Mouse (Mus musculus) layer of hippocampus, adult 11-12 months (tissue): ENCODE measurements around the gene Tex26.
A peak's percentile ranks its signal among the peaks of the same experiment; 100 is the strongest.

ENCODE experiments used
- DNase-seq: peaks from one replicate; pipeline ENCODE4 v3.0.0; 2022; ENCODE audit warnings: low spot score

The Tex26 gene

DNA sequence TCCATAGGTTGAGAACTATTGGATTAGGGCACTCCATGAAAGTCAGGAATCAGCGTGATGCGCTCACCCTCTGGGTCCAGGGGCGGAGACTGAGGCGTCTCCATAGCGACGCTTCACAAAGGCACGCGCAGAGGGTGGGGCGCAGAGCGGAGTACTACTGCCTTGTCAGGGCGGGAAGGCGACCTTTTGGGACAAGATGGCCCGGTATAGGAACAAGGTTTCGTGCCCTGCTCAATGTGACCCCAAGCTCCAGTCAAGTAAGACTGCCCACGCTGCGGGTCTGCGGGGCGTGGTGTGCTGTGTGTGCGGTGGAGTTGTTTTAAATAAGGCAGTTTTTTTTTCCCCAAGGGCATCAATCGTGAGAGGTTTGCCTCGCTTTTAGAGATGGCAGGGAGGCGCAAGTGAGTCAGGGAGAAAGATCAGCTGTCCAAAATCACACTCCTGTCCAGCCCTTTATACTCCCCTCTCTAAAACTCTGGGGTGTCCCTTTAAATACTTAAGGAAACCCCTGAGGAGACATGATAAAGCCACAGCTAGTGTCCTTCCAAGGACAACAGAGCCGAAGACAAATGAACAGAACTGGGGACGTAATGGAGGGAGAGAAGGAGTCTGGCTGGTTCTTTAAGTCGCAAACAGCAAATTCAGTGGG lies at the start of gene Tex26:
Gene Tex26 (plus strand): TSS at position 130 of the 649 bp plus-strand sequence.
- peak; percentile 36 for DNase-seq

DNA sequence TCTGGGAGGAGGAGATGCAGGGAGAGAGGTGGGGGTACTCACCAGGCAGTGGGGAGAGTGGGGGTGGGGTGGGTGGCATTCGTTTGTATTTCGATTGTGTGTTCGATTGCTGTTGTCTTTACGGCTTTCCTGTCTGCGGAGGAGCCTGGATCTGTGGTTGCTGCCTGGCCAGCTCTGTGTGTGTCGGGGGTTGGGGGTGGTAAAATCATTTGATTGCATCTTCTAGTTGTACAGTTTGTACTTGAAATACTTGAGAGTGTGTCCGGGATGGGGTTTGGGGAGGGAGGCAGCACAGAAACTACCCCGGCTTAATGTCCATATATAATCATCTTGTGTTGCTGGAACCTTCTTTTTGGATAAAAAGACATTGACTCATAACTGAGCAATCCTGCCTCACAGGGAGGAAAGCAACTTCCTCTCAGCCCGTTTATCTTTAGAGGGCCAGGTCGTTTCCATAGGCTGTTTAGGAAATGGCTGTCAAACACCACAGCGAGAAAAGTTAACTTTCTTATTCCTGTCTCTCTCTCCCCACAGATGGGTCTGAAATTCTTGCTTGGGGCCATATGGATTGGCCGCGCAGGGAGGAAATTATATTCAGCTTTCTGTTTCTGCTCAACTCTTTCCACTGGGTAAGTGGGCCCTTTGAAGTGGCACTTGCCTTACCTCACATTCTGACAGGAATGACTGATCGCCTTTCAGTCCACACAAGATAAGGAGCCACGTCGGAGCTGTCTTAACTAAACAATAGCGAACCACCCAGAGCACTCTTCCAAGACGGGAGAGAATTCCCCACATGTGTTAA lies 47.7 kb upstream of the Tex26 start:
- no peak for DNase-seq

DNA sequence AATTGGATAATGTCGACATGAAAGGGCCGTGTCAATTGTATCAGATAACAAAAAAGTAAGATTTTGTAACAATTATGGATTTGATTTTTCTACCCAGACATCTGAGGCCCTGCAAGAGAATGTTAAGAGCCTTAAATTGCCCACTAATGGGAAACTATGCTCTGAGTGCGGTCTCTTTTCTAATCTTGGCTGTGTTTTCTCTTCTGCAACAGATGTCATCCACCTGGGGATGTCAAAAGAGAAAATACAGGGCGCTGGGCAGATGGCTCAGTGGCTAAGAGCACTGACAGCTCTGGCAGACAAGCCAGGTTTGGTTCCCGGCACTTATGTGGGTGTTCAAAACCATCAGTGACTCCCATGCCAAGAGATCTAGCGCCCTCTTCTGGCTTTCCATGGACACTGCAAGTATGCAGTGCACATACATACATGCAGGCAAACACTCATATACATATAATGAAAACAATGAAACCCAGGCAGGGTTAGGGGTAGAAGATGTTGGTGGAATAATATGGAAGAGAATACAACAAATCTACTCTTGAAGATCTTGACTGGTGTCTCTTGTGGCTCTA lies 47.0 kb upstream of the Tex26 start:
- no peak for DNase-seq

DNA sequence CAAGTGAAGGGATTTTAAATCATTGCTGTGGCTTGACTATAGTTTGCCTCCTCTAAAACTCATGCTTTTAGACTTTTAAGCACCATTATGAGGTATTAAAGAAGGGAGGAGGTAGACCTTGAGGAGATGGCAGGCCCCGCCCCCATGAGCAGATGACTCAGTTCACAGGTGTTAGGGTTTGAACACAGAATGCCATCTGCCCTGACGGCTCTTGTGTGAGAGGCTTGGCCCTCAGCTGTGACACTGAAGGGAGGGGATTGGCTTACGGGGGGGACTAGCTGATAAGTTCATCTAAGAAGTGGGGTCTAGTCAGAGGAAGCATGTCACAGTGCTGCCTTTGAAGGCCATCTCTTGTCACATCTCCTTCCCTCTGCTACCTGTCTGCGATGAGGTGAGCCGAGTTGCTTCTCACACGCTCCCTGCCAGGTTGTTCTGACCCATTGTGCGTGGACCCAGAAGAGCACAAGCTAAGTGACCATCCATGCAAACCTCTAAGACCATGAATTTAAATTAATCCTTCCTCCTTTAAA lies 37.9 kb upstream of the Tex26 start:
- DNase-seq: no peak

DNA sequence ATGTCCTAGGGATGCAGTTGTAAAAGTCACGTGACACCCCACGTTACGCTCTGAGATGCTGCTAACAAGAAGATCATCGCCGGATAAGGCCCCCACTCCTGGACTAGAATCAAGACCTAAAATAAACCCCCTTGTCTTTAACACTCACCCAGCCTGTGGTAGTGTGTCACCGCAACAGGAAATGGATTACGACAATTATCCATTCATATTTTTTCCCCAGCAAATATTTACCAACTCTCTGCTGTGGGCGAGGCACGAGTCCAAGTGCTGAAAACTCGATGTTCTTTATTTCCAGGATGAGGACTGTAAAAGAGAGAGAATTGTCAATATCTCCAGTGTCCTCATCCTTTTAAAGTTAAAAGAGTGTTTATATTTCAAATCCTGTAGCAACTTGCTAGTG lies 37.4 kb upstream of the Tex26 start:
- DNase-seq: no peak

DNA sequence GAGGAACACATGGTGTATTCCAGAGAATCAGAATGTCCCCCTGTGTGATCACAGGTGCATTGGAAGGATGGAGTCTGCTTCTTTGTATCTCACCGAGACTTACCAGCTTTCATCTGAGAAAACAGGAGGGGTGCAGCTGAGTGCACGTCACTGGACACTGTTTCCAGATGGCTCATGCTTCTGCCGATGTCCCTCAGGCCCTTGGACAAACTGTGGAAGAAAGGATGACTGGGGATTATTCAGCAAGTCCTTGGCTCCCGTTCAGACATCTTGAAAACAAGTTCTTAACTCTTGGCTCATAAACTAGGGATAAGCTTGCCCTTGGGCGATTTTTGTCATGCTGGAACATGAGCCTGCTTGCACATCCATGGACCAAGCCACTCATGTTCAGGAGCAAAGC lies 36.1 kb upstream of the Tex26 start:
- no peak for DNase-seq

DNA sequence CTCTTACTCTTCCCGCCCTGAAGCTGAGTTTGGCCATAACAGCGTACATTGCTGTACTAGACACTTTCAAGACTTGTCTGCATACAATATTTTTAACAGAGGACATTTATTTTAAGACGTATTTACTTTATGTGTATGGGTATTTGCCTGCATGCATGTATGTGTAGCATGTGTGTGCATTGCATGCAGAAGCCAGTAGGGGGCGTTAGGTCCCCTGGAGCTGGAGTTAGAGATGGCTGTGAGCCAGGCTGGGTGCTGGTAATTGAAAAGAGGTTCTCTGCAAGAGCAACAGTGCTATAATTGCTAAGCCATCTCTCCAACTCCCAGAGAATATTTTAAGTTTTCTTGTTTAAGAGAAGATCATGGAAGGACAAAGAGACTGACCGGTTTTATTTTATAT lies 34.8 kb upstream of the Tex26 start:
- DNase-seq: no peak

DNA sequence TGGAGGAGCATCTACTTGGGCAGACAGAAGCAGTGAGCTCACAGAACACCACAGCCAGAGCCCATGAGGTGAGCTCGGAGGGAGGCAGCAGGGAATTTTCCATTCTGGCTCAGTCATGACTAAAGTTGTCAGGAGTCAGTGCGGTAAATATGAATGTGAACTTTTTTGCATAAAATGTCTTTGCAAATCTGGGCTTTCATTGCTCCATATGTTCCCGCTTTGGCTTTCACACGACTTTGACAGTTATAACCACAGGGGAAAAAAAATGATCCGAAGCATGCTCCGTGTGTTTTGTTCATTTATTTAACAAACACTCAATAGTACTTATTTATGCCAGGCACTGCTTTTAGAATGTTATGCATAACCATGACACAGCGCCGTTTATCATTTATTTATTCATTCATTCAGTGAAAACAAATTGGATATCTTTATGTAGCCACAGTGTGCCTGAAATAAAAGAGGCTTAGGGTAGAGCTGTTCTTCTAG lies 32.6 kb upstream of the Tex26 start:
- DNase-seq: peak; percentile 46

DNA sequence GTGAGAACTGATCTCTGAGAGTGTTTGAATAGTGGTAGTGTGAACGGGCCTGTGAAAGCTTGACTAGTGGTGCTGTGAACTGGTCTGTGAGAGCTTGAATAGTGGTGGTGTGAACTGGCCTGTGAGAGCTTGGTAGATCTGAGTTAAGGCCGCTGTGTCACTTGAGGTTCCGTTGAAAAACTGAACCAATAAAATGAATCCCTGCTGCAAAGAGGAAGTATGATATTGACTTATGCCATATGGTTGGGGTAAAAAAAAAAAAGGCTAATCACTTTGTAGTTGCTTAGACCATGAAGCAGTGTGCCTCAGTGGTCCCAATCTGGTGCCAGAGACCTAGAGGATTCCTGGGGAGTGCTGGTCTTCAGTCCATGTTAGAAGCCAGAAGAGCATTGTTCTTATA lies 30.0 kb upstream of the Tex26 start:
- DNase-seq: no peak

DNA sequence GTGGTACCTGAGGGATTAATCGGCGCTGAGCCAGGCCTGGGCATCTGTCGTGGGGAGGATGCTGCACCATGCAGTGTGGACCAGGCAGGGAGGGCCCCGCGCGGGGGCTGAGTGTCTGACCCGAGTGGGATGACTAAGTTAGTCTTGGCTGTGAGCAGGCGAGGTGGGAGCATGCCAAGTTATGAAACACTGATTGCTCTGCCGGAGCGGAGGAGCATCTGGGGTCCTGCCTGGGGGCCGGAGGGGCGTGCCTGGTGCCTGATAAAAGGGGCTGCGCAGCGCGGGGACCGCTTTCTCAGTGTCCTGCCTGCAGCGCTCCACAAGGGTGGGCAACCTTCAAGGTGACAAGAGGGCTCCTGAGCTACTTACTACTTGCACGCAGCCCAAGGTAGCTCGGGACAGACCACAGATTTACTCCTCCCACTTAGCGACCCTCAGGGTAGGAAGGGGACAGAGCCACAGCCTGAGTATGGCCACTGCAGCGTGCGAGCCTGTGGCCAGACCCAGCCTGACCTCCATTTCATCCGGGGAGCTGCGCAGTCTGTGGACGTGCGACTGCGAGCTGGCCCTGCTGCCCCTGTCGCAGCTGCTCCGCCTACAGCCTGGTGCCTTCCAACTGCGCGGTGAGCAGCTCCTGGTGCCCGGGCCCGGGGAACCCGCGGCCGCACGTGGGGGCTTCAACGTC lies 27.8 kb upstream of the Tex26 start, which contains the start of gene Medag:
Gene Medag (plus strand): TSS at position 241 of the 685 bp plus-strand sequence.
- peak; percentile 63 for DNase-seq

DNA sequence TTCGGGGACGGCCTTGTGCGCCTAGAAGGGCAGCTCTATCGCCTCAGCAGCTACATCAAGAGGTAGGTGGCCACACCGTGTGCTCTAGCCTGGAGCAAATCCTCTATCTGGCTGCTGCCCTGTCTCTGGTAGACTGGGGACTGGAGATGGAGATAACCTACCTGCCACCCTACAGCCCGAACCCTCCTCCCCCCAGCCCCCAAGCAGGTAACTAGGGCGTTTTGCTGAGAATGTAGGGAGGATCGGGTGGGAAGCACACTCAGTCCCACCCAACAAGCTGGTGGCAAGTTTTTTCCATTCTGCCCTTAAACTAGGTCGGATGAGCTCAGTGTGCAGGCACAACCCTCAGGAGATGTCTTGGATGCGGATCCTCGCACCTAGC lies 27.3 kb upstream of the Tex26 start:
- no peak for DNase-seq

DNA sequence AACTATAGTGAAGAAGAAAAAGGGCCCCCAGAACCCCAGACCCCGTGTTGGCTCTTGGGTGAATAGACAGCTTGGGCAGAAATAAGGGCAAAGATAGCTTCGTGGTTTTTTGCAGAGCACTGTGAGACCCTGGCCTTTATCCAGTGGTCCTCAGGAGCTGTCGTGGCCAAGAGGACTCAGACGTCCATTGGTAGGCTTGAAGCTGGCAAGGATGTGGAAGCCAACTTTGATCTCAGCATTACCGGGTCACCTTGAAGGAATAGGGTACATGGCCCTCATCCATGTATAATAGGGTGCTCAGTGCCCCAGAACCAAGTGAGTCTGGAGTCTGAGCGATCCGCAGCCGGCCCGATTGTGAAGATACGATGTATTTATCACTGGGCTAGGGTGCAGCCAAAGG lies 26.8 kb upstream of the Tex26 start:
- DNase-seq: no peak

DNA sequence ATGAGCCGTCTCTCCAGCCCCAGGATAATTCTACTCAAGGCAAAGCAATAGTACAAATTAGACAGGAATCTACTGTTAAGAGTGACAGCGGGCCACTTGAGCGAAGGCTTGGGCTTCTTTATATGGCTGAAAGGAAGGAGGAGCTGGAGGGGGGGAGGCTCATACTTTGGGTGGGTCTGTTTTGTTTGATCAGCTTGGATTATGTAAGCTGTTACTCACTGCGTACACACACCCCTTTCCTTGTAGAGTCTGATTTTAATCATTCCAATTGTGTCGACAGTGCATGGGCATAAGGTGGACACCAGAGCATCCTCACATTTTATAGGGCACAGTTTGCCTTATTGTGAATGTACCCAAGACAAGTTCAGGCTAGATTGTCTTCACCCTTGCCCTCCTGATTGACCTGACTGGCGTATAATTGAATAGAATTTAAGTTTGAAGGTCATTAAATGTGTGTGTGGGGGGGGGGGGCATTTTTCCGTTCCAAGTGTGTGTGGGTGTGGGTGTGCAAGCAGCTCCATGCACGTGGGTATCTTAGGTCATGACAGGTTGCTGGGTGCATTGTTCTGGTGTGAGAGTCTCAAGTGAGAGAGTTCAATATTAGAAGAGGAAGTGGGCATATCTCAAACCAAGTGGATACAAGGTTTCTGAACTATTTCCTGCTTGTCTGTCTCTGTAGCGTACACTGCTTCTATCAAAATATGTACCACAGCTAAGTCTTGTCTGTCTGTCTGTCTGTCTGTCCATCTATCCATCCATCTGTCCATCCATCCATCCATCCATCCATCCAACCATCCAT lies 24.9 kb upstream of the Tex26 start:
- no peak for DNase-seq

DNA sequence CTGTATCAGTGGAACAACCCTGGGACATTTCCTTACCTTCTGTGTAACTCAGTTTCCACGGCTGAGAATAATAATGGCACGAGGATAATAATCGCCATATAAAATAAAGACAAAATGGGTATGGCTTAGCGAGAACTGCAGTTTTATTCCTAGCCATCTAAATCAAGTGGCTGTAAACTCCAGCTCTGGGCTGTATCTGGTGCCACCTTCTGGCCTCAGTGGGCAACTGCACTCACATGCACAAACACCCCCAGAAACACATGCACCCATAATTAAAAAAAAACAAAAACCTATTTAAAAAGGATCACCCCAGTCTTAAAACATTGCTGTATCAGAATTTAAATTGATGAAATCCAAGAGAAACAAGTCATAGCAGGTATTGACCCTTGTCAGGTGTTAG lies 22.1 kb upstream of the Tex26 start:
- no peak for DNase-seq

DNA sequence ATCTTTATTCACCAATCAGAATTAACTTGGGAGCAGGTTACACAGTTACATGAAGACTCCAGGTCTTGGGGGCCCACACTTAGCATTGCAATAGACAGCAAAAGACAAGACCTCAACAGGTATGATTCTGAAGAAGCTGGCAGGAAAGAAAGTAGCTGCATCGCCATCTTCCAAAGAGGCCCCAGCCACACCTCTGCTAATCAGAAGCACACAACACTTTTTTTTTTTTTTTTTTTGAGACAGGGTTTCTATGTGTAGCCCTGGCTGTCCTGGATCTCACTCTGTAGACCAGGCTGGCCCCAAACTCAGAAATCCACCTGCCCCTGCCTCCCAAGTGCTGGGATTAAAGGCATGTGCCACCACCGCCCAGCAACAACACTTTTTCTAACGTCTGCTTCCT lies 12.9 kb upstream of the Tex26 start:
- no peak for DNase-seq

DNA sequence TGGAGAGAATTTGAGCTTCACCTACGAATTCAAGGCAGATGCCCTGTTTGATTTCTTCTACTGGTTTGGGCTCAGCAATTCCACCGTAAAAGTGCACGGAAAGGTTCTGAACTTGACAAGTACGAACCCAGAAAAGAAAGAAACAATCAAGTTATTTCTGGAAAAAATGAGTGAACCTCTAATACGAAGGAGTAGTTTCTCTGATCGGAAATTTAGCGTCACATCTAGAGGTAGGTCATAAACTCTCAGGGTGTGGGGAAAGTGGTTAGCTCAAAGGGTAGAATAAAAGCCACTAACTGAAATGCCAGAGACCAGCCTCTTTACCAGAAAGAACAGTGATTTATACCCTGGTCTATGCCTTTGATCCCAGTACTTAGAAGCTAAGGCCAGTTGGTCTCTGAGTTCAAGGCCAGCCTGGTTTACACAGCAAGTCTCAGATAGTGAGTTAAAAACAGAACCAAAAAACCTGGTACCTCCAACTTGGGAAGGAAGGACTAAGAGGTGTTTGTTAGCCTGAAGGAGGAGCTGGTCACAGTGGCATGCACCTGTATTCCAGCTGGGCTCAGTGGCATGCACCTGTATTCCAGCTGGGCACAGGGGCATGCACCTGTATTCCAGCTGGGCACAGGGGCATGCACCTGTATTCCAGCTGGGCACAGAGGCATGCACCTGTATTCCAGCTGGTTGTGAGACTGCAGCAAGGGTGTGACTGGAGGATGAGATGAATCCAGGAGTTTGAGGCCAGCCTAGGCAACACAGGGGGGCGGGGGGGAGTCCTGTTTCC lies 12.0 kb upstream of the Tex26 start:
- DNase-seq: no peak

DNA sequence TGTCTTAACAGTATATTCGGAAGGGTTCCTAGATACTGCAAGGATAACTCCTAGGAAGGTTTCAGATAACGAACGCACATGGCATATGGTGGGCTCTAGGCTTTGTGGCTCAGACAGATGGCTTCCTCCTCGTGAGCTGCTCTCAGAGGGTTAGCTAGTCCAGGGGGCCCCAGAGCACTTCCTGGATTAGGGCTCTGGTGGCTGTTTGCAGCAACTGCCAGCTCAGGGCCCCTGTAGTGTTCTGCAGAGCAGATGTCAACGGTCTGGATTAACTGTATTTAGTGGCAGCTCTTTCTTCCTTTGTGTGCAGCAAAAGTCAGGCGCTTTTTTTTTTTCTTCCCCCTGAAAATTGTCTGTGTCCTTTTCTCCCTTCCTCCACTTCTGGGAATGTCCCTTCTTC lies 11.1 kb upstream of the Tex26 start:
- no peak for DNase-seq

DNA sequence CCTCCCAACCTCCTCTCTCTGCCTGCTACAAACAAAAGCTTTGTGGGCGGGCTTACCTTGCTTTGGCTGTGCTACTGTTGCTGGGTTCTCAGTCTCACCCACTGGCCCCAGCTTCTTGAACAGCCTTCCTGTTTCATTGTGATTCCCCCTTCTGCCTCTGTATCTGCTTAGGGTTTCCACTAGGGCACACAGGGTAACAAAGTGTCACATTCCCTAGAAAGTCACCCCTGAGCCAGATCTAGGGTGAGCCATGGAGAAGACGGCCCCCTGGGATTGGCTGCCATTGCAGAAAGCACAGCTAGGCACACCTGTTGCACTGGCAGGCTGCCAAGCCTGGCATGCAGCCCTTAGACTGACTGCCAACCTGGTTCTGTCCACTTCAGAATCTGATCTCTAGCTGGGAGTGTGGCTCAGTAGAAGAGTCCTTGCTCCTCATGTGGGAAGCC lies 10.6 kb upstream of the Tex26 start:
- DNase-seq: no peak

DNA sequence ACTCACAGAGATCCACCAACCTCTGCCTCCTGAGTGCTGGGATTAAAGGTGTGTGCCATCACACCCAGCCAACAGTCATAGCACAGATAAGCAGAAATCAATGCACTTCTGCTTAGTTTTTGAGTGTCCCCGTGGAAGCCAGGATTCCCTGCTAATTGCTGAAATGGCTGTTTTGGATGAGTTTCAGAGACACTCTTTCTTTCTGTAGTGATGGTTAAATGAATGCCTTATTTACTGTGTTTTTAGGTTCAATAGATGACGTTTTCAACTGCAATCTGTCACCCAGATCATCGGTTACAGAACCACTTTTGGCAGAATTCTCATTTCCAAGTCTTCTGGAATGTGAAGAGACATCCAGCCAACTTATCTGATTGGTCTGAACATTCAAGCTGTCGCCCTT lies 9.9 kb upstream of the Tex26 start:
- DNase-seq: no peak

DNA sequence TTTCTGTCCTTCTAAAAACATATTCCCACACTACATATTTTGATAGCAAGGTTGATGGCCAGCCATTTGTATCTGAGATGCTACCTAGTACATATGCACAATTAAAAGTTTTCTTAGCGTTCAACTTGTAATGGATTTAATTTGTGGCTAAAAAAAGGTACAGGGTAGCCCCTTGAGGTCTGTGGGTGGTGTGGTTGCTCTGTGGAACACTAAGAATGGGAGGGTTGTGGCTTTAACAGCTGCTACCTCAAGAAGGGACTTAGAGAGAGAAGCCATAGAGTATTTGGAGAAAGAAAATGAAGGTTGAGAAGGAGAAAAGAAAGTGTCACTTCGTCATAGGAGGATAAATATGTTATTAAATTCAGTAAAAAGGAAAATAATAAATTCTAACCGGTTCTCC lies 8.5 kb upstream of the Tex26 start:
- no peak for DNase-seq

DNA sequence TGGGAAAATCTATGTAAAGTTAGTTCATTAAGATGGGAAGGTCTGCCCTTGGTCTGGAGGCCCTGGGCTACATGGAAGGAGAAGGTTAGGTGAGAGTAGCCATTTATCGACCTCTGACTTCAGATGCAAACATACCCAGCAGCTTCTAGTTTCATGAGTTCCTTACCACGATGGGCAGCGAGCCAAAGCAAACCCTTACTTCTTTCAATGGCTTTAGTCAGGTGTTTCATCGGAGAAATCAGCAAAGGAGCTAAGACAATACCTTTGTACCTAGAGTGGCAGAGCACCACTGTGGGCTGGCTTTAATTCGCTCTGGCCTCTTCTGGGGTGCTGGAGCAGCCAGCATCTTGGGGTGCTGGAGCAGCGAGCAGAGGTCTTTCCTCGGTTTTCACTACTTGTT lies 5.8 kb upstream of the Tex26 start:
- no peak for DNase-seq
